Mouse (Mus musculus) lung, postnatal 14 days (tissue): ENCODE measurements around the gene Pdpk1.
A peak's percentile ranks its signal among the peaks of the same experiment; 100 is the strongest.
"Not testable (repeated sequence)": the region's sequence is repeated elsewhere in the genome, so short reads cannot be mapped to it uniquely, and the experiment has no call there.

Experiments
- DNase-seq: peaks from one replicate; pipeline ENCODE4 v3.0.0; 2021

Gene Pdpk1

GRCm38 (mm10) chr17:24162584-24163175, 12.0 kb upstream of the Pdpk1 start:
- peak; percentile 43 for DNase-seq

GRCm38 (mm10) chr17:24161466-24161865, 10.7 kb upstream of the Pdpk1 start:
- no peak for DNase-seq

GRCm38 (mm10) chr17:24157526-24157925, 6.8 kb upstream of the Pdpk1 start:
- no peak for DNase-seq

- no peak for DNase-seq
These were observed 6.4 kb upstream of the Pdpk1 start for GRCm38 (mm10) chr17:24157121-24157520.

GRCm38 (mm10) chr17:24156394-24156793, 5.7 kb upstream of the Pdpk1 start:
- DNase-seq = no peak

- no peak for DNase-seq
These were observed 5.0 kb upstream of the Pdpk1 start for GRCm38 (mm10) chr17:24155742-24156141.

- peak; percentile 37 for DNase-seq
These were observed 3.7 kb upstream of the Pdpk1 start for GRCm38 (mm10) chr17:24154463-24154862.

- DNase-seq = peak; percentile 83
These were observed 1.3 kb upstream of the Pdpk1 start for GRCm38 (mm10) chr17:24151890-24152563.

- no peak for DNase-seq
These were observed 658 bp upstream of the Pdpk1 start for GRCm38 (mm10) chr17:24151382-24151781.

GRCm38 (mm10) chr17:24149421-24149820, 1.3 kb downstream of the Pdpk1 start:
- DNase-seq = no peak

GRCm38 (mm10) chr17:24142897-24143296, 7.8 kb downstream of the Pdpk1 start:
- no peak for DNase-seq

GRCm38 (mm10) chr17:24141425-24141920, 9.3 kb downstream of the Pdpk1 start:
- peak; percentile 97 for DNase-seq

- no peak for DNase-seq
These were observed 9.8 kb downstream of the Pdpk1 start for GRCm38 (mm10) chr17:24140845-24141424.

GRCm38 (mm10) chr17:24139968-24140367, 10.8 kb downstream of the Pdpk1 start:
- DNase-seq = no peak

GRCm38 (mm10) chr17:24139256-24139655, 11.5 kb downstream of the Pdpk1 start:
- DNase-seq = no peak

GRCm38 (mm10) chr17:24137226-24137880, 13.4 kb downstream of the Pdpk1 start:
- no peak for DNase-seq

GRCm38 (mm10) chr17:24134062-24134461, 16.7 kb downstream of the Pdpk1 start:
- no peak for DNase-seq

- DNase-seq = not testable (repeated sequence)
These were observed 17.8 kb downstream of the Pdpk1 start for GRCm38 (mm10) chr17:24132919-24133318.

GRCm38 (mm10) chr17:24131570-24131969, 19.2 kb downstream of the Pdpk1 start:
- no peak for DNase-seq

GRCm38 (mm10) chr17:24129246-24129645, 21.5 kb downstream of the Pdpk1 start:
- DNase-seq = not testable (repeated sequence)

- no peak for DNase-seq
These were observed 23.1 kb downstream of the Pdpk1 start for GRCm38 (mm10) chr17:24127592-24127991.

GRCm38 (mm10) chr17:24126801-24127200, 23.9 kb downstream of the Pdpk1 start:
- DNase-seq = no peak

- DNase-seq = no peak
These were observed 31.3 kb downstream of the Pdpk1 start for GRCm38 (mm10) chr17:24119446-24119845.

GRCm38 (mm10) chr17:24113031-24113430, 37.7 kb downstream of the Pdpk1 start:
- DNase-seq = no peak
